Mouse (Mus musculus): ENCODE results near the gene Zfp85.
"Not testable (repeated sequence)": the region's sequence is repeated elsewhere in the genome, so short reads cannot be mapped to it uniquely, and the experiment has no call there.

DNA sequence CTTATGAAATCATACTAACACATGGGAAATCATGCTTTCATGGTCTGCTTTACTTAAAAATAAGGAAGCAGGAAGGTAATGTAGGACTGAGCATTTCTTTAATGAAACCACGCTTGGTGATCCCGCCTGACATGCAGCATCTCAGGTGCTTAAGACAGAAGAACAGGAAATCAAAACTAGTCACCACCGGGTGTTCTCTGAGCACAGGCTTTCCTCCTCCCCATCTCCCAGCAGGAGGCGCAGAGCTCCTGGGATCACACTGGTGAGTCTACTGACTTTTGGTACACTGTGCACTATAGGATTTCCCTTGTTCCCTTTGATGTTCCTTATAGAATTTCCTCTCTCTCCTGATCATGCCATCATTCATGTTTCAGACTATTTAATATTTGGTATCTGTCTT, 25.6 kb downstream of the Zfp85 start:
- TF ChIP-seq CTCF (IDR thresholded peaks at IDR 0.05; ENCODE audit: control insufficient read depth, insufficient read depth, insufficient replicate concordance, low read depth, low read length); POLR2A (IDR thresholded peaks at IDR 0.05; ENCODE audit: control insufficient read depth, low read depth, low read length): not testable (repeated sequence)
